Mouse (Mus musculus) kidney, embryonic 16.5 days (tissue): Measurements from ENCODE around the gene Rnf34. TPM values are rescaled to one million over a fixed set of nuclear protein-coding genes. Genes with fewer than 3 reads are reported as not detected.

Source experiments
- ATAC-seq: fragments of 200-750 bp; cut with Nextera tagmentation; 2 replicates; pipeline ENCODE4 v1.8.0; 2017; ENCODE audit warnings: moderate TSS enrichment; ENCODE audit not compliant: low FRiP score, low TSS enrichment
- H3K27ac ChIP-seq: fragments of 300-500 bp; sonication (generic); 2 replicates; pipeline ENCODE4 v1.5.1; 2014; ENCODE audit warnings: low read length
- H3K27me3 ChIP-seq: fragments of 300-500 bp; sonication (generic); 2 replicates; pipeline ENCODE4 v1.6.1; 2014; ENCODE audit warnings: low read length, control low read depth, mixed read lengths; ENCODE audit not compliant: insufficient read depth
- H3K36me3 ChIP-seq: fragments of 300-500 bp; sonication (generic); 2 replicates; pipeline ENCODE4 v1.6.1; 2014; ENCODE audit warnings: low read length, control low read depth, mixed read lengths; ENCODE audit not compliant: insufficient read depth
- H3K4me1 ChIP-seq: fragments of 300-500 bp; sonication (generic); 2 replicates; pipeline ENCODE4 v1.6.1; 2014; ENCODE audit warnings: low read length, control low read depth, mixed read lengths; ENCODE audit not compliant: insufficient read depth
- H3K4me2 ChIP-seq: fragments of 300-500 bp; sonication (generic); replicated peaks from 2 replicates; pipeline ENCODE4 v1.6.1; 2014; ENCODE audit warnings: low read depth, low read length
- H3K4me3 ChIP-seq: fragments of 300-500 bp; sonication (generic); 2 replicates; pipeline ENCODE4 v1.5.1; 2014; ENCODE audit warnings: mild to moderate bottlenecking, low read length
- H3K9ac ChIP-seq: fragments of 300-500 bp; sonication (generic); replicated peaks from 2 replicates; pipeline ENCODE4 v1.6.1; 2014; ENCODE audit warnings: low read length
- H3K9me3 ChIP-seq: fragments of 300-500 bp; sonication (generic); 2 replicates; pipeline ENCODE4 v1.6.1; 2016; ENCODE audit warnings: low read length, control low read depth
- WGBS: fragments of 180-500 bp; shearing (Covaris S2); extraction: QIAGEN DNeasy Blood & Tissue Kit; methylation state at CpG from one replicate; pipeline ENCODE4 v1.1.7; 2014; 5-methylcytosine and 5-hydroxymethylcytosine counted together
- polyA plus RNA-seq: library from polyadenylated mRNA; unstranded; fragments of >200 nt; fragmentation: Nextera tagmentation; extraction: Ambion mirVana; gene quantifications from 2 replicates; pipeline ENCODE4 v1.2.1, GENCODE M21; 2015

The Rnf34 gene
- polyA plus RNA-seq, 1 experiment from 2014 or later: 42.7 TPM

GRCm38 (mm10) chr5:122898153-122898552 lies 48.3 kb downstream of the Rnf34 start:
- Histone ChIP-seq H3K36me3 (0 out of 2 replicates have a peak, but pooled peaks cover 2% of the 10 kb centered on the region), H3K9me3 (no peaks in the 10 kb centered on the region), H3K4me1 (peaks cover 36% of the 10 kb centered on the region), H3K27me3 (no peaks in the 10 kb centered on the region), H3K9ac (peak overlapping the region; percentile 94), H3K4me3 (peak overlapping the region; percentile 82), H3K4me2 (peak overlapping the region; percentile 85), H3K27ac (no peak overlapping the region)
- WGBS: 53% methylated on average over 6 of the region's 6 CpGs
- no peak for ATAC-seq

- Histone ChIP-seq H3K4me3 (peak overlapping the region; percentile 82), H3K4me1 (peaks cover 36% of the 10 kb centered on the region), H3K9me3 (no peaks in the 10 kb centered on the region), H3K9ac (peak overlapping the region; percentile 94), H3K27ac (peak overlapping the region; percentile 94), H3K4me2 (peak overlapping the region; percentile 85), H3K27me3 (no peaks in the 10 kb centered on the region), H3K36me3 (no peaks in the 10 kb centered on the region)
- no peak for ATAC-seq
- 1% methylated on average over 44 of the region's 45 CpGs for WGBS
Measured at GRCm38 (mm10) chr5:122898963-122899776, 49.3 kb downstream of the Rnf34 start.

GRCm38 (mm10) chr5:122899777-122900557 lies 50.1 kb downstream of the Rnf34 start:
- no peaks in the 10 kb centered on the region for H3K27me3 ChIP-seq
- H3K27ac ChIP-seq: peak overlapping the region; percentile 94
- WGBS: under 1% methylated on average over 58 of the region's 120 CpGs
- peak; percentile 98 for ATAC-seq
- H3K36me3 ChIP-seq: no peaks in the 10 kb centered on the region
- peak overlapping the region; percentile 94 for H3K9ac ChIP-seq
- H3K4me2 ChIP-seq: peak overlapping the region; percentile 85
- H3K4me3 ChIP-seq: peak overlapping the region; percentile 82
- no peaks in the 10 kb centered on the region for H3K9me3 ChIP-seq
- peaks cover 36% of the 10 kb centered on the region for H3K4me1 ChIP-seq

GRCm38 (mm10) chr5:122900558-122901171 lies 50.8 kb downstream of the Rnf34 start:
- no peak for ATAC-seq
- H3K4me2 ChIP-seq: peak overlapping the region; percentile 85
- WGBS: 2% methylated on average over 32 of the region's 33 CpGs

GRCm38 (mm10) chr5:122901179-122901578 lies 51.3 kb downstream of the Rnf34 start:
- H3K27me3 ChIP-seq: no peaks in the 10 kb centered on the region
- no peaks in the 10 kb centered on the region for H3K9me3 ChIP-seq
- H3K4me3 ChIP-seq: peak overlapping the region; percentile 82
- H3K27ac ChIP-seq: peak overlapping the region; percentile 94
- WGBS: 44% methylated on average over 11 of the region's 11 CpGs
- peak overlapping the region; percentile 94 for H3K9ac ChIP-seq
- H3K36me3 ChIP-seq: no peaks in the 10 kb centered on the region
- peak overlapping the region; percentile 85 for H3K4me2 ChIP-seq
- ATAC-seq: no peak
- H3K4me1 ChIP-seq: peaks cover 32% of the 10 kb centered on the region

More at GRCm38 (mm10) chr5:122900558-122901171, 50.8 kb downstream of the Rnf34 start:
- Histone ChIP-seq H3K27me3 (no peaks in the 10 kb centered on the region), H3K36me3 (no peaks in the 10 kb centered on the region), H3K27ac (peak overlapping the region; percentile 94), H3K9me3 (no peaks in the 10 kb centered on the region), H3K4me3 (peak overlapping the region; percentile 82), H3K9ac (peak overlapping the region; percentile 94), H3K4me1 (peaks cover 34% of the 10 kb centered on the region)

- 43% methylated on average over 3 of the region's 3 CpGs for WGBS
- no peaks in the 10 kb centered on the region for H3K27me3 ChIP-seq
- no peak overlapping the region for H3K27ac ChIP-seq
Measured at GRCm38 (mm10) chr5:122901666-122902065, 51.8 kb downstream of the Rnf34 start.

GRCm38 (mm10) chr5:122902228-122902627 lies 52.4 kb downstream of the Rnf34 start:
- H3K27ac ChIP-seq: no peak overlapping the region
- no peaks in the 10 kb centered on the region for H3K36me3 ChIP-seq
- peaks cover 26% of the 10 kb centered on the region for H3K4me1 ChIP-seq
- H3K9me3 ChIP-seq: no peaks in the 10 kb centered on the region
- H3K27me3 ChIP-seq: no peaks in the 10 kb centered on the region
- no peak overlapping the region for H3K4me3 ChIP-seq
- 72% methylated on average over 6 of the region's 6 CpGs for WGBS
- no peak overlapping the region for H3K9ac ChIP-seq
- no peak for ATAC-seq
- no peak overlapping the region for H3K4me2 ChIP-seq

More at GRCm38 (mm10) chr5:122901666-122902065, 51.8 kb downstream of the Rnf34 start:
- H3K9me3 ChIP-seq: no peaks in the 10 kb centered on the region
- no peak for ATAC-seq
- H3K36me3 ChIP-seq: no peaks in the 10 kb centered on the region
- no peak overlapping the region for H3K9ac ChIP-seq
- no peak overlapping the region for H3K4me2 ChIP-seq
- no peak overlapping the region for H3K4me3 ChIP-seq
- H3K4me1 ChIP-seq: peaks cover 28% of the 10 kb centered on the region

GRCm38 (mm10) chr5:122903165-122903564 lies 53.3 kb downstream of the Rnf34 start:
- ATAC-seq: no peak
- WGBS: 83% methylated on average over 5 of the region's 5 CpGs
- Histone ChIP-seq H3K4me2 (no peak overlapping the region), H3K4me1 (peaks cover 18% of the 10 kb centered on the region), H3K36me3 (no peaks in the 10 kb centered on the region), H3K9me3 (no peaks in the 10 kb centered on the region), H3K4me3 (no peak overlapping the region), H3K9ac (no peak overlapping the region), H3K27ac (no peak overlapping the region), H3K27me3 (no peaks in the 10 kb centered on the region)

GRCm38 (mm10) chr5:122907182-122907581 lies 57.3 kb downstream of the Rnf34 start:
- H3K4me3 ChIP-seq: no peak overlapping the region
- H3K9me3 ChIP-seq: no peaks in the 10 kb centered on the region
- H3K36me3 ChIP-seq: no peaks in the 10 kb centered on the region
- H3K27me3 ChIP-seq: no peaks in the 10 kb centered on the region
- no peak overlapping the region for H3K27ac ChIP-seq
- H3K9ac ChIP-seq: no peak overlapping the region
- H3K4me2 ChIP-seq: no peak overlapping the region
- 81% methylated on average over 1 of the region's 1 CpGs for WGBS
- no peaks in the 10 kb centered on the region for H3K4me1 ChIP-seq
- no peak for ATAC-seq
